Mouse (Mus musculus) spleen, adult 2 months (tissue): ENCODE data around the gene Polr2e.

Experiments
- CTCF ChIP-seq: fragments of 200-500 bp; IDR thresholded peaks from 2 replicates; pipeline ENCODE4 v1.5.1; 2011; ENCODE audit warnings: mild to moderate bottlenecking, inconsistent platforms; ENCODE audit not compliant: insufficient read depth, insufficient read length, insufficient replicate concordance; ENCODE audit errors: extremely low read depth
- POLR2A ChIP-seq: fragments of 200-500 bp; IDR thresholded peaks from 2 replicates; pipeline ENCODE4 v1.6.1; 2011; ENCODE audit warnings: low read depth, low read length, inconsistent platforms

DNA sequence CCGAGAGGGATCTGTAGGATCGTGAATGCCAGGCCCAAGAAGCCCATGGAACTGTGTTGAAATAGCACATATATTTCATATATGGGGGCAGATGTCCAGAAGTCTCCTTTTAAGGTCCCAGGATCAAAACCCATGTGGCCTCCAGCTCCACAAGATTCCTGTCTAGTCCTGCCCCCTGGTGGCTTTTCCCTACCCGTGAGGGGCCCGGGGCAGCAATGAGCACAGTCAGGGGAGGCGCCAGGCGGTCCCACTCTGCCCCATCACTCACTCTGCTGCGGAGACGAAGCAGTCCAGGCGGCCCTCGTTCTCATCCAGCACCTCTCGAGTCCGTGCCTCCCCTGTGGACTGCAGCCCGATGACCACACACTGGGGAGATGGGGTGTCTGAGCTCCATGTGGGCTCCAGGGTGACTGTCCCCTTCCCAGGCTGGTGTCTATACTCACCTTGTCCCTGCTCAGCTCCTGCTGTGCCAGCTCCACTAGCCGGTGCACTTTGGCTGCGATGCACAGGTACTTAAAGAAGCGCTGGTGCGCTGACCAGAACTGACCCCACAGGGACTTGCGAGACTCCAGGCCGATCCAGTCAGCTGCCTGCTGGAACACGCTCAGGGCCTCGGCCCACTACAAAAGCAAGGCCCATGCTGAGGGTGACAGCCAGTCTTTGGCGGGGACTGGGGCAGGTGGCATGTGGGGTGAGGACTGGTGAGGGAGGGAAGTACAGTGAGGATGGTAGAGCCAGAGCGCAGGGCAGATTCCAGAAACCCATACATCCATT, 24.5 kb upstream of the Polr2e start:
- TF ChIP-seq CTCF (peak; percentile 17; the same call in 1 of the 2 replicates), POLR2A (no peak)
